Mouse (Mus musculus) adrenal gland, postnatal 36 days (tissue): Measurements from ENCODE around the gene Zfyve28. TPM values are rescaled to one million over a fixed set of nuclear protein-coding genes. Genes with fewer than 3 reads are reported as not detected.

Experiments used
- DNase-seq, 2 experiments: peaks; one replicate each; pipeline ENCODE4 v3.0.0; 2021; ENCODE audit warnings: mixed read lengths in 1 of 2
- total RNA-seq, 2 experiments: library from RNA; stranded (reverse); gene quantifications; 2 replicates each; pipeline ENCODE4 v1.2.3; 2021

Gene Zfyve28
- total RNA-seq, 2 experiments from 2014 or later = 0.36 to 0.60 TPM

- peak in 1 of 2 experiments; percentile 31 for DNase-seq
Observed at GRCm38 (mm10) chr5:34287001-34287837, 1.0 kb downstream of the Zfyve28 start.

GRCm38 (mm10) chr5:34286516-34286915 is 1.7 kb downstream of the Zfyve28 start:
- DNase-seq = no peak

- DNase-seq = no peak
Observed at GRCm38 (mm10) chr5:34285285-34285684, 3.0 kb downstream of the Zfyve28 start.

GRCm38 (mm10) chr5:34284156-34284750 is 4.0 kb downstream of the Zfyve28 start:
- no peak for DNase-seq

GRCm38 (mm10) chr5:34283355-34283754 is 4.9 kb downstream of the Zfyve28 start:
- no peak for DNase-seq

- no peak for DNase-seq
Observed at GRCm38 (mm10) chr5:34280976-34281375, 7.3 kb downstream of the Zfyve28 start.

GRCm38 (mm10) chr5:34279214-34279613 is 9.0 kb downstream of the Zfyve28 start:
- DNase-seq = no peak

GRCm38 (mm10) chr5:34278058-34278457 is 10.2 kb downstream of the Zfyve28 start:
- no peak for DNase-seq

GRCm38 (mm10) chr5:34276746-34277145 is 11.5 kb downstream of the Zfyve28 start:
- DNase-seq = no peak

GRCm38 (mm10) chr5:34276191-34276590 is 12.1 kb downstream of the Zfyve28 start:
- DNase-seq = no peak

GRCm38 (mm10) chr5:34274676-34275293 is 13.5 kb downstream of the Zfyve28 start:
- no peak for DNase-seq

GRCm38 (mm10) chr5:34274268-34274667 is 14.0 kb downstream of the Zfyve28 start:
- DNase-seq = no peak

GRCm38 (mm10) chr5:34273251-34273681 is 15.0 kb downstream of the Zfyve28 start:
- no peak for DNase-seq

GRCm38 (mm10) chr5:34271743-34272142 is 16.5 kb downstream of the Zfyve28 start:
- DNase-seq = peak; percentile 41 to 70

GRCm38 (mm10) chr5:34269921-34270465 is 18.3 kb downstream of the Zfyve28 start:
- DNase-seq = no peak

- DNase-seq = no peak
Observed at GRCm38 (mm10) chr5:34269197-34269920, 18.9 kb downstream of the Zfyve28 start.

- DNase-seq = no peak
Observed at GRCm38 (mm10) chr5:34266065-34266464, 22.2 kb downstream of the Zfyve28 start.

- no peak for DNase-seq
Observed at GRCm38 (mm10) chr5:34259172-34259816, 29.0 kb downstream of the Zfyve28 start.

- no peak for DNase-seq
Observed at GRCm38 (mm10) chr5:34255189-34255588, 33.1 kb downstream of the Zfyve28 start.

GRCm38 (mm10) chr5:34254309-34254708 is 33.9 kb downstream of the Zfyve28 start:
- DNase-seq = no peak

- peak; percentile 59 to 76 for DNase-seq
Observed at GRCm38 (mm10) chr5:34252967-34253519, 35.2 kb downstream of the Zfyve28 start.
